Mouse (Mus musculus) lung, adult 2 months (tissue): ENCODE data around the gene Kiss1r.

ENCODE experiments used
- CTCF ChIP-seq: fragments of 200-500 bp; IDR thresholded peaks from 2 replicates; pipeline ENCODE4 v1.5.1; 2011; ENCODE audit warnings: mild to moderate bottlenecking, low read length, control low read depth; ENCODE audit not compliant: insufficient read depth
- POLR2A ChIP-seq: fragments of 200-500 bp; IDR thresholded peaks from 2 replicates; pipeline ENCODE4 v1.6.1; 2011; ENCODE audit warnings: low read depth, mild to moderate bottlenecking, control low read depth, low read length, borderline replicate concordance; ENCODE audit errors: extremely low read depth

- TF ChIP-seq CTCF (no peak), POLR2A (no peak)
These were observed 33.1 kb downstream of the Kiss1r start for GRCm38 (mm10) chr10:79949873-79950272.
